Mouse (Mus musculus) megakaryocyte-erythroid progenitor cell, adult 5-6 weeks (primary cell): ENCODE results near the gene Iqcb1. TPM values are rescaled to one million over a fixed set of nuclear protein-coding genes. Genes with fewer than 3 reads are reported as not detected.

Experiments
- ATAC-seq: replicated peaks from 2 replicates; pipeline ENCODE4 v1.8.0; 2016; ENCODE audit warnings: mild to moderate bottlenecking, inconsistent platforms; ENCODE audit not compliant: severe bottlenecking, poor library complexity, low FRiP score, low TSS enrichment
- total RNA-seq, 2 experiments: library from RNA; stranded (forward) in 1 of 2; stranded (reverse) in 1 of 2; fragments of 200-1000, 215-1000 nt in 1 of 2; fragments of >200 nt in 1 of 2; fragmentation: Nextera tagmentation in 1 of 2; gene quantifications; 2 replicates each; pipeline ENCODE4 v1.2.3; 2014 to 2017

Iqcb1 gene
- total RNA-seq, 2 experiments from 2014 or later: 14.6 to 19.2 TPM

GRCm38 (mm10) chr16:36869442-36869841 lies 41.3 kb downstream of the Iqcb1 start:
- no peak for ATAC-seq

GRCm38 (mm10) chr16:36874583-36875275 lies 46.5 kb downstream of the Iqcb1 start, which contains the start of the genes Eaf2 and Golgb1:
Eaf2 (minus strand) TSS chr16:36875003.
Golgb1 (plus strand) TSS chr16:36875140.
- ATAC-seq: peak; percentile 99

- ATAC-seq: peak; percentile 6
Measured at GRCm38 (mm10) chr16:36875276-36875851, 47.2 kb downstream of the Iqcb1 start.

GRCm38 (mm10) chr16:36877316-36877715 lies 49.1 kb downstream of the Iqcb1 start:
- ATAC-seq: no peak

- no peak for ATAC-seq
Measured at GRCm38 (mm10) chr16:36882737-36883343, 54.7 kb downstream of the Iqcb1 start.

- peak; percentile 89 for ATAC-seq
Measured at GRCm38 (mm10) chr16:36884881-36885280, 56.7 kb downstream of the Iqcb1 start.

- no peak for ATAC-seq
Measured at GRCm38 (mm10) chr16:36885912-36886311, 57.7 kb downstream of the Iqcb1 start.

- no peak for ATAC-seq
Measured at GRCm38 (mm10) chr16:36887546-36887945, 59.4 kb downstream of the Iqcb1 start.

GRCm38 (mm10) chr16:36890559-36890958 lies 62.4 kb downstream of the Iqcb1 start:
- peak; percentile 98 for ATAC-seq

- ATAC-seq: 0 out of 2 replicates have a peak, but pooled peaks have one; percentile 8
Measured at GRCm38 (mm10) chr16:36891415-36891814, 63.2 kb downstream of the Iqcb1 start.

- ATAC-seq: no peak
Measured at GRCm38 (mm10) chr16:36893317-36893716, 65.1 kb downstream of the Iqcb1 start.

GRCm38 (mm10) chr16:36896712-36897111 lies 68.5 kb downstream of the Iqcb1 start:
- 0 out of 2 replicates have a peak, but pooled peaks have one; percentile 49 for ATAC-seq

GRCm38 (mm10) chr16:36903156-36903555 lies 75.0 kb downstream of the Iqcb1 start:
- ATAC-seq: no peak

- ATAC-seq: no peak
Measured at GRCm38 (mm10) chr16:36911909-36912308, 83.7 kb downstream of the Iqcb1 start.

- no peak for ATAC-seq
Measured at GRCm38 (mm10) chr16:36912311-36912710, 84.1 kb downstream of the Iqcb1 start.

- no peak for ATAC-seq
Measured at GRCm38 (mm10) chr16:36914195-36914594, 86.0 kb downstream of the Iqcb1 start.

- ATAC-seq: no peak
Measured at GRCm38 (mm10) chr16:36918505-36918904, 90.3 kb downstream of the Iqcb1 start.

- no peak for ATAC-seq
Measured at GRCm38 (mm10) chr16:36920410-36920809, 92.2 kb downstream of the Iqcb1 start.

GRCm38 (mm10) chr16:36921067-36921613 lies 93.0 kb downstream of the Iqcb1 start:
- no peak for ATAC-seq

GRCm38 (mm10) chr16:36921980-36922379 lies 93.8 kb downstream of the Iqcb1 start:
- no peak for ATAC-seq
